Mouse (Mus musculus): Measurements from ENCODE around the gene Upp2. TPM values are rescaled to one million over a fixed set of nuclear protein-coding genes. Genes with fewer than 3 reads are reported as not detected.

Gene Upp2
- total and polyA plus RNA-seq, 3 experiments: 0.66 TPM; not detected in 2

GRCm38 (mm10) chr2:58765141-58765540 lies 198.0 kb downstream of the Upp2 start:
- H3K9me3 ChIP-seq (replicated peaks): peaks cover 22% of the 10 kb centered on the region
- ATAC-seq (ENCODE audit: extremely low read depth, insufficient number of reproducible peaks, low FRiP score, poor library complexity, severe bottlenecking) (no peak), DNase-seq (ENCODE audit: low spot score) (no peak)
- no peak overlapping the region for H3K4me3 ChIP-seq (ENCODE audit: low read depth, low read length)
- H3K36me3 ChIP-seq (replicated peaks): no peaks in the 10 kb centered on the region
- TF ChIP-seq TAL1 (conservative IDR thresholded peaks at IDR 0.05; ENCODE audit: low read depth, low read length): no peak
- H3K4me1 ChIP-seq (ENCODE audit: insufficient read depth, low read depth, low read length): no peaks in the 10 kb centered on the region
- no peaks in the 10 kb centered on the region for H3K27me3 ChIP-seq (ENCODE audit: insufficient read depth, low read length)

- Histone ChIP-seq H3K27me3 (ENCODE audit: insufficient read depth, low read length) (no peaks in the 10 kb centered on the region), H3K36me3 (replicated peaks) (no peaks in the 10 kb centered on the region), H3K9me3 (replicated peaks) (peaks cover 35% of the 10 kb centered on the region), H3K4me1 (ENCODE audit: insufficient read depth, low read depth, low read length) (no peaks in the 10 kb centered on the region), H3K4me3 (ENCODE audit: low read depth, low read length) (no peak overlapping the region)
- TF ChIP-seq GATA1 (IDR thresholded peaks at IDR 0.05; ENCODE audit: borderline replicate concordance, low read length) (no peak), CTCF (IDR thresholded peaks at IDR 0.05; ENCODE audit: low read depth, low read length) (no peak), TAL1 (conservative IDR thresholded peaks at IDR 0.05; ENCODE audit: low read depth, low read length) (no peak), GATA2 (IDR thresholded peaks at IDR 0.05; ENCODE audit: borderline replicate concordance, low read depth, low read length) (no peak), POLR2AphosphoS5 (IDR thresholded peaks at IDR 0.05; ENCODE audit: insufficient replicate concordance, low read depth, low read length) (no peak)
- no peak for ATAC-seq (ENCODE audit: extremely low read depth, insufficient number of reproducible peaks, low FRiP score, poor library complexity, severe bottlenecking)
- no peak for DNase-seq (ENCODE audit: low spot score)
Measured at GRCm38 (mm10) chr2:58773833-58774232, 206.7 kb downstream of the Upp2 start.

GRCm38 (mm10) chr2:58778986-58779495 lies 211.9 kb downstream of the Upp2 start:
- TF ChIP-seq TAL1 (conservative IDR thresholded peaks at IDR 0.05; ENCODE audit: low read depth, low read length) (no peak), GATA1 (IDR thresholded peaks at IDR 0.05; ENCODE audit: borderline replicate concordance, low read length) (no peak), CTCF (IDR thresholded peaks at IDR 0.05; ENCODE audit: low read depth, low read length) (no peak), GATA2 (IDR thresholded peaks at IDR 0.05; ENCODE audit: borderline replicate concordance, low read depth, low read length) (no peak), POLR2AphosphoS5 (IDR thresholded peaks at IDR 0.05; ENCODE audit: insufficient replicate concordance, low read depth, low read length) (no peak)
- Histone ChIP-seq H3K27me3 (ENCODE audit: insufficient read depth, low read length) (no peaks in the 10 kb centered on the region), H3K9me3 (replicated peaks) (peaks cover 41% of the 10 kb centered on the region), H3K36me3 (replicated peaks) (no peaks in the 10 kb centered on the region), H3K4me1 (ENCODE audit: insufficient read depth, low read depth, low read length) (no peaks in the 10 kb centered on the region), H3K4me3 (ENCODE audit: low read depth, low read length) (no peak overlapping the region)
- ATAC-seq (ENCODE audit: extremely low read depth, insufficient number of reproducible peaks, low FRiP score, poor library complexity, severe bottlenecking) (no peak), DNase-seq (ENCODE audit: low spot score) (no peak)

- DNase-seq (ENCODE audit: low spot score) (no peak), ATAC-seq (ENCODE audit: extremely low read depth, insufficient number of reproducible peaks, low FRiP score, poor library complexity, severe bottlenecking) (no peak)
- no peaks in the 10 kb centered on the region for H3K36me3 ChIP-seq (replicated peaks)
- no peaks in the 10 kb centered on the region for H3K4me1 ChIP-seq (ENCODE audit: insufficient read depth, low read depth, low read length)
- H3K4me3 ChIP-seq (ENCODE audit: low read depth, low read length): no peak overlapping the region
- TF ChIP-seq GATA1 (IDR thresholded peaks at IDR 0.05; ENCODE audit: borderline replicate concordance, low read length): no peak
- TF ChIP-seq POLR2AphosphoS5 (IDR thresholded peaks at IDR 0.05; ENCODE audit: insufficient replicate concordance, low read depth, low read length): no peak
- TF ChIP-seq GATA2 (IDR thresholded peaks at IDR 0.05; ENCODE audit: borderline replicate concordance, low read depth, low read length): no peak
- TF ChIP-seq TAL1 (conservative IDR thresholded peaks at IDR 0.05; ENCODE audit: low read depth, low read length): no peak
- no peak for TF ChIP-seq CTCF (IDR thresholded peaks at IDR 0.05; ENCODE audit: low read depth, low read length)
- peaks cover 58% of the 10 kb centered on the region for H3K9me3 ChIP-seq (replicated peaks)
- H3K27me3 ChIP-seq (ENCODE audit: insufficient read depth, low read length): no peaks in the 10 kb centered on the region
Measured at GRCm38 (mm10) chr2:58783526-58783925, 216.4 kb downstream of the Upp2 start.

GRCm38 (mm10) chr2:58786177-58786576 lies 219.1 kb downstream of the Upp2 start:
- H3K27me3 ChIP-seq (ENCODE audit: insufficient read depth, low read length): no peaks in the 10 kb centered on the region
- no peaks in the 10 kb centered on the region for H3K4me1 ChIP-seq (ENCODE audit: insufficient read depth, low read depth, low read length)
- no peak for DNase-seq (ENCODE audit: low spot score)
- no peak for ATAC-seq (ENCODE audit: extremely low read depth, insufficient number of reproducible peaks, low FRiP score, poor library complexity, severe bottlenecking)
- TF ChIP-seq GATA2 (IDR thresholded peaks at IDR 0.05; ENCODE audit: borderline replicate concordance, low read depth, low read length) (no peak), TAL1 (conservative IDR thresholded peaks at IDR 0.05; ENCODE audit: low read depth, low read length) (no peak), CTCF (IDR thresholded peaks at IDR 0.05; ENCODE audit: low read depth, low read length) (no peak), POLR2AphosphoS5 (IDR thresholded peaks at IDR 0.05; ENCODE audit: insufficient replicate concordance, low read depth, low read length) (no peak), GATA1 (IDR thresholded peaks at IDR 0.05; ENCODE audit: borderline replicate concordance, low read length) (no peak)
- H3K4me3 ChIP-seq (ENCODE audit: low read depth, low read length): no peak overlapping the region
- H3K36me3 ChIP-seq (replicated peaks): no peaks in the 10 kb centered on the region
- peaks cover 41% of the 10 kb centered on the region for H3K9me3 ChIP-seq (replicated peaks)

GRCm38 (mm10) chr2:58786681-58787080 lies 219.6 kb downstream of the Upp2 start:
- H3K36me3 ChIP-seq (replicated peaks): no peaks in the 10 kb centered on the region
- ATAC-seq (ENCODE audit: extremely low read depth, insufficient number of reproducible peaks, low FRiP score, poor library complexity, severe bottlenecking): no peak
- TF ChIP-seq POLR2AphosphoS5 (IDR thresholded peaks at IDR 0.05; ENCODE audit: insufficient replicate concordance, low read depth, low read length) (no peak), GATA1 (IDR thresholded peaks at IDR 0.05; ENCODE audit: borderline replicate concordance, low read length) (no peak), GATA2 (IDR thresholded peaks at IDR 0.05; ENCODE audit: borderline replicate concordance, low read depth, low read length) (no peak), CTCF (IDR thresholded peaks at IDR 0.05; ENCODE audit: low read depth, low read length) (no peak), TAL1 (conservative IDR thresholded peaks at IDR 0.05; ENCODE audit: low read depth, low read length) (no peak)
- peaks cover 41% of the 10 kb centered on the region for H3K9me3 ChIP-seq (replicated peaks)
- no peaks in the 10 kb centered on the region for H3K27me3 ChIP-seq (ENCODE audit: insufficient read depth, low read length)
- no peak for DNase-seq (ENCODE audit: low spot score)
- no peaks in the 10 kb centered on the region for H3K4me1 ChIP-seq (ENCODE audit: insufficient read depth, low read depth, low read length)
- no peak overlapping the region for H3K4me3 ChIP-seq (ENCODE audit: low read depth, low read length)
